Mouse (Mus musculus) thymus, postnatal 4 days (tissue): ENCODE results near the gene 1700003E16Rik.

Source experiments
- DNase-seq: peaks from one replicate; pipeline ENCODE4 v3.0.0; 2021

The 1700003E16Rik gene

GRCm38 (mm10) chr6:83161921-83162641 is 5.9 kb downstream of the 1700003E16Rik start:
- DNase-seq, result peak; percentile 39

- peak; percentile 72 for DNase-seq
Observed at GRCm38 (mm10) chr6:83162701-83163100, 6.5 kb downstream of the 1700003E16Rik start.

- no peak for DNase-seq
Observed at GRCm38 (mm10) chr6:83165026-83165606, 8.9 kb downstream of the 1700003E16Rik start.

GRCm38 (mm10) chr6:83165607-83166242 is 9.5 kb downstream of the 1700003E16Rik start, which contains the start of gene Dctn1:
Gene Dctn1, plus strand, starts transcription at chr6:83165920.
- DNase-seq, result peak; percentile 96

- peak; percentile 37 for DNase-seq
Observed at GRCm38 (mm10) chr6:83166243-83166630, 10.0 kb downstream of the 1700003E16Rik start.

GRCm38 (mm10) chr6:83169872-83170271 is 13.7 kb downstream of the 1700003E16Rik start:
- DNase-seq, result no peak

GRCm38 (mm10) chr6:83171063-83171462 is 14.9 kb downstream of the 1700003E16Rik start:
- DNase-seq, result no peak

GRCm38 (mm10) chr6:83172240-83172920 is 16.2 kb downstream of the 1700003E16Rik start:
- DNase-seq, result no peak

- no peak for DNase-seq
Observed at GRCm38 (mm10) chr6:83175996-83176395, 19.8 kb downstream of the 1700003E16Rik start.

- DNase-seq, result no peak
Observed at GRCm38 (mm10) chr6:83179390-83180117, 23.4 kb downstream of the 1700003E16Rik start.

GRCm38 (mm10) chr6:83180605-83181004 is 24.4 kb downstream of the 1700003E16Rik start:
- no peak for DNase-seq

GRCm38 (mm10) chr6:83184858-83185435 is 28.7 kb downstream of the 1700003E16Rik start:
- no peak for DNase-seq

GRCm38 (mm10) chr6:83185895-83186861 is 30.0 kb downstream of the 1700003E16Rik start:
- peak; percentile 57 for DNase-seq

- DNase-seq, result no peak
Observed at GRCm38 (mm10) chr6:83186946-83187345, 30.7 kb downstream of the 1700003E16Rik start.

GRCm38 (mm10) chr6:83193571-83193970 is 37.4 kb downstream of the 1700003E16Rik start:
- peak; percentile 50 for DNase-seq

- DNase-seq, result no peak
Observed at GRCm38 (mm10) chr6:83197345-83198004, 41.3 kb downstream of the 1700003E16Rik start.

GRCm38 (mm10) chr6:83203320-83203719 is 47.1 kb downstream of the 1700003E16Rik start:
- no peak for DNase-seq

- no peak for DNase-seq
Observed at GRCm38 (mm10) chr6:83205851-83206250, 49.6 kb downstream of the 1700003E16Rik start.

GRCm38 (mm10) chr6:83206321-83206720 is 50.1 kb downstream of the 1700003E16Rik start:
- no peak for DNase-seq

- DNase-seq, result no peak
Observed at GRCm38 (mm10) chr6:83207361-83208049, 51.3 kb downstream of the 1700003E16Rik start.
